Mouse (Mus musculus): ENCODE results near the gene Slc9a1.

GRCm38 (mm10) chr4:133379046-133379347 lies 9.5 kb downstream of the Slc9a1 start:
- TF ChIP-seq POLR2A (IDR thresholded peaks at IDR 0.05; ENCODE audit: low read depth, low read length): no peak
- TF ChIP-seq CTCF (IDR thresholded peaks at IDR 0.05; ENCODE audit: extremely low read depth, insufficient read depth, insufficient read length, insufficient replicate concordance): no peak

Data from spleen, adult 2 months (tissue).